Mouse (Mus musculus) midbrain, embryonic 16.5 days (tissue): ENCODE results near the gene Supt5. TPM values are rescaled to one million over a fixed set of nuclear protein-coding genes. Genes with fewer than 3 reads are reported as not detected.

Source experiments
- ATAC-seq: fragments of 200-750 bp; cut with Nextera tagmentation; 2 replicates; pipeline ENCODE4 v1.8.0; 2017; ENCODE audit warnings: moderate TSS enrichment
- H3K27ac ChIP-seq: fragments of 300-500 bp; sonication (generic); 2 replicates; pipeline ENCODE4 v1.5.1; 2014; ENCODE audit warnings: mild to moderate bottlenecking, low read length, mixed read lengths
- H3K27me3 ChIP-seq: fragments of 300-500 bp; sonication (generic); 2 replicates; pipeline ENCODE4 v1.6.1; 2014; ENCODE audit warnings: low read depth, low read length, mixed read lengths; ENCODE audit not compliant: control insufficient read depth, insufficient read depth
- H3K36me3 ChIP-seq: fragments of 300-500 bp; sonication (generic); 2 replicates; pipeline ENCODE4 v1.6.1; 2014; ENCODE audit warnings: mild to moderate bottlenecking, low read length, moderate library complexity, mixed read lengths; ENCODE audit not compliant: control insufficient read depth, insufficient read depth
- H3K4me1 ChIP-seq: fragments of 300-500 bp; sonication (generic); 2 replicates; pipeline ENCODE4 v1.6.1; 2014; ENCODE audit warnings: mild to moderate bottlenecking, low read length, mixed read lengths; ENCODE audit not compliant: control insufficient read depth, insufficient read depth
- H3K4me2 ChIP-seq: fragments of 300-500 bp; sonication (generic); 2 replicates; pipeline ENCODE4 v1.6.1; 2014; ENCODE audit warnings: mild to moderate bottlenecking, low read length, mixed read lengths
- H3K4me3 ChIP-seq: fragments of 300-500 bp; sonication (generic); 2 replicates; pipeline ENCODE4 v1.5.1; 2014; ENCODE audit warnings: low read depth, mild to moderate bottlenecking, low read length, moderate library complexity, mixed read lengths
- H3K9ac ChIP-seq: fragments of 300-500 bp; sonication (generic); 2 replicates; pipeline ENCODE4 v1.6.1; 2014; ENCODE audit warnings: low read depth, low read length, mixed read lengths
- H3K9me3 ChIP-seq: fragments of 300-500 bp; sonication (generic); replicated peaks from 2 replicates; pipeline ENCODE4 v1.6.1; 2014; ENCODE audit warnings: mild to moderate bottlenecking, low read length, mixed read lengths; ENCODE audit not compliant: control insufficient read depth, poor library complexity, severe bottlenecking
- WGBS: fragments of 180-500 bp; shearing (Covaris S2); extraction: QIAGEN DNeasy Blood & Tissue Kit; methylation state at CpG from one replicate; pipeline ENCODE4 v1.1.7; 2014; 5-methylcytosine and 5-hydroxymethylcytosine counted together
- polyA plus RNA-seq: library from polyadenylated mRNA; unstranded; fragments of >200 nt; fragmentation: Nextera tagmentation; extraction: Ambion mirVana; gene quantifications from 2 replicates; pipeline ENCODE4 v1.2.1, GENCODE M21; 2015

The Supt5 gene
- polyA plus RNA-seq, 1 experiment from 2014 or later = 111 TPM

- Histone ChIP-seq H3K27ac (no peak overlapping the region), H3K36me3 (peaks cover 6% of the 10 kb centered on the region; the same call in 1 of the 2 replicates), H3K4me2 (peak overlapping the region; percentile 40; the same call in 1 of the 2 replicates), H3K9me3 (no peaks in the 10 kb centered on the region), H3K27me3 (peaks cover 4% of the 10 kb centered on the region; the same call in 1 of the 2 replicates), H3K4me1 (peaks cover 12% of the 10 kb centered on the region; the same call in 1 of the 2 replicates), H3K9ac (no peak overlapping the region), H3K4me3 (no peak overlapping the region)
- no peak for ATAC-seq
- WGBS = 65% methylated on average over 10 of the region's 12 CpGs
Measured at GRCm38 (mm10) chr7:28382347-28382951, 43.9 kb upstream of the Supt5 start.

- Histone ChIP-seq H3K9ac (peak overlapping the region; percentile 52), H3K9me3 (no peaks in the 10 kb centered on the region), H3K27ac (peak overlapping the region; percentile 40; the same call in 1 of the 2 replicates), H3K4me3 (peak overlapping the region; percentile 9), H3K36me3 (0 out of 2 replicates have a peak, but pooled peaks cover 3% of the 10 kb centered on the region), H3K4me2 (peak overlapping the region; percentile 40), H3K4me1 (peaks cover 12% of the 10 kb centered on the region; the same call in 1 of the 2 replicates), H3K27me3 (peaks cover 4% of the 10 kb centered on the region; the same call in 1 of the 2 replicates)
- WGBS = 7% methylated on average over 20 of the region's 20 CpGs
- ATAC-seq = 0 out of 2 replicates have a peak, but pooled peaks have one; percentile 29
Measured at GRCm38 (mm10) chr7:28381938-28382337, 43.4 kb upstream of the Supt5 start.

- H3K9ac ChIP-seq = peak overlapping the region; percentile 52; the same call in 1 of the 2 replicates
- H3K4me3 ChIP-seq = no peak overlapping the region
- 0 out of 2 replicates have a peak, but pooled peaks have one; percentile 8 for ATAC-seq
- peaks cover 16% of the 10 kb centered on the region for H3K4me1 ChIP-seq
- WGBS = 5% methylated on average over 30 of the region's 30 CpGs
- H3K4me2 ChIP-seq = peak overlapping the region; percentile 40
- no peaks in the 10 kb centered on the region for H3K9me3 ChIP-seq
- H3K36me3 ChIP-seq = 0 out of 2 replicates have a peak, but pooled peaks cover 3% of the 10 kb centered on the region
- H3K27me3 ChIP-seq = peaks cover 4% of the 10 kb centered on the region; the same call in 1 of the 2 replicates
- peak overlapping the region; percentile 40; the same call in 1 of the 2 replicates for H3K27ac ChIP-seq
Measured at GRCm38 (mm10) chr7:28381017-28381790, 42.7 kb upstream of the Supt5 start.

GRCm38 (mm10) chr7:28380237-28381016, 41.9 kb upstream of the Supt5 start, which contains the start of gene Zfp36:
Gene Zfp36, minus strand, starts transcription at chr7:28380253.
- no peaks in the 10 kb centered on the region for H3K36me3 ChIP-seq
- H3K4me3 ChIP-seq = peak within 1 kb of the TSS; percentile 44
- H3K4me1 ChIP-seq = peaks cover 21% of the 10 kb centered on the region
- 58% methylated on average over 17 of the region's 17 CpGs for WGBS
- peak within 1 kb of the TSS; percentile 67 for H3K4me2 ChIP-seq
- peak within 1 kb of the TSS; percentile 68 for H3K9ac ChIP-seq
- H3K27me3 ChIP-seq = peaks cover 4% of the 10 kb centered on the region; the same call in 1 of the 2 replicates
- ATAC-seq = no peak
- H3K9me3 ChIP-seq = no peaks in the 10 kb centered on the region
- peak within 1 kb of the TSS; percentile 68 for H3K27ac ChIP-seq

- H3K4me3 ChIP-seq = peak overlapping the region; percentile 44
- no peaks in the 10 kb centered on the region for H3K36me3 ChIP-seq
- H3K27ac ChIP-seq = peak overlapping the region; percentile 68
- peak overlapping the region; percentile 67 for H3K4me2 ChIP-seq
- no peaks in the 10 kb centered on the region for H3K9me3 ChIP-seq
- peak overlapping the region; percentile 68 for H3K9ac ChIP-seq
- WGBS = under 1% methylated on average over 53 of the region's 53 CpGs
- peaks cover 21% of the 10 kb centered on the region for H3K4me1 ChIP-seq
- peaks cover 4% of the 10 kb centered on the region; the same call in 1 of the 2 replicates for H3K27me3 ChIP-seq
- no peak for ATAC-seq
Measured at GRCm38 (mm10) chr7:28378769-28379651, 40.5 kb upstream of the Supt5 start.

- Histone ChIP-seq H3K36me3 (no peaks in the 10 kb centered on the region), H3K9me3 (no peaks in the 10 kb centered on the region), H3K9ac (peak overlapping the region; percentile 68; the same call in 1 of the 2 replicates), H3K4me1 (peaks cover 21% of the 10 kb centered on the region), H3K4me3 (peak overlapping the region; percentile 44), H3K4me2 (peak overlapping the region; percentile 67), H3K27ac (no peak overlapping the region), H3K27me3 (peaks cover 4% of the 10 kb centered on the region; the same call in 1 of the 2 replicates)
- 55% methylated on average over 32 of the region's 32 CpGs for WGBS
- ATAC-seq = no peak
Measured at GRCm38 (mm10) chr7:28378066-28378690, 39.6 kb upstream of the Supt5 start.

GRCm38 (mm10) chr7:28377190-28378065, 38.9 kb upstream of the Supt5 start:
- 77% methylated on average over 18 of the region's 18 CpGs for WGBS
- no peak overlapping the region; the same call in 1 of the 2 replicates for H3K4me3 ChIP-seq
- peaks cover 4% of the 10 kb centered on the region; the same call in 1 of the 2 replicates for H3K27me3 ChIP-seq
- peak overlapping the region; percentile 3; the same call in 1 of the 2 replicates for H3K9ac ChIP-seq
- no peak for ATAC-seq
- peaks cover 21% of the 10 kb centered on the region for H3K4me1 ChIP-seq
- peak overlapping the region; percentile 67; the same call in 1 of the 2 replicates for H3K4me2 ChIP-seq
- H3K27ac ChIP-seq = no peak overlapping the region
- no peaks in the 10 kb centered on the region for H3K36me3 ChIP-seq
- H3K9me3 ChIP-seq = no peaks in the 10 kb centered on the region
